Mouse (Mus musculus) thymus, adult 2 months (tissue): ENCODE data around the gene Drosha. TPM values are rescaled to one million over a fixed set of nuclear protein-coding genes. Genes with fewer than 3 reads are reported as not detected.
A peak's percentile ranks its signal among the peaks of the same experiment; 100 is the strongest.

Source experiments
- DNase-seq: peaks from one replicate; pipeline ENCODE4 v3.0.0; 2021
- H3K27ac ChIP-seq: fragments of 200-500 bp; 2 replicates; pipeline ENCODE4 v1.5.1; 2012; ENCODE audit warnings: low read length, control low read depth; ENCODE audit not compliant: control insufficient read depth, insufficient read depth
- H3K27me3 ChIP-seq: fragments of 200-500 bp; 2 replicates; pipeline ENCODE4 v1.6.1; 2012; ENCODE audit warnings: mild to moderate bottlenecking, low read length, moderate library complexity, mixed read lengths; ENCODE audit not compliant: control insufficient read depth, insufficient read depth
- H3K36me3 ChIP-seq: fragments of 200-500 bp; 2 replicates; pipeline ENCODE4 v1.6.1; 2012; ENCODE audit warnings: mild to moderate bottlenecking, low read length, moderate library complexity; ENCODE audit not compliant: control insufficient read depth, insufficient read depth
- H3K4me1 ChIP-seq: fragments of 200-500 bp; replicated peaks from 2 replicates; pipeline ENCODE4 v1.6.1; 2012; ENCODE audit warnings: low read length; ENCODE audit not compliant: control insufficient read depth, insufficient read depth
- H3K4me3 ChIP-seq: fragments of 200-500 bp; 2 replicates; pipeline ENCODE4 v1.5.1; 2012; ENCODE audit warnings: mild to moderate bottlenecking, low read length, control low read depth, moderate library complexity; ENCODE audit not compliant: control insufficient read depth, insufficient read depth
- CTCF ChIP-seq: fragments of 200-500 bp; IDR thresholded peaks from 2 replicates; pipeline ENCODE4 v1.5.1; 2012; ENCODE audit warnings: mild to moderate bottlenecking, control low read depth, low read length, moderate library complexity, borderline replicate concordance; ENCODE audit not compliant: control insufficient read depth, poor library complexity, insufficient read depth; ENCODE audit errors: extremely low read depth
- POLR2A ChIP-seq: fragments of 200-500 bp; IDR thresholded peaks from 2 replicates; pipeline ENCODE4 v1.6.1; 2012; ENCODE audit warnings: mild to moderate bottlenecking, low read length, control low read depth, moderate library complexity; ENCODE audit not compliant: control insufficient read depth, poor library complexity, insufficient read depth; ENCODE audit errors: extremely low read depth
- WGBS: fragments of 180-500 bp; shearing (Covaris S2); methylation state at CpG from one replicate; pipeline ENCODE4 v1.1.7; 2018; 5-methylcytosine and 5-hydroxymethylcytosine counted together
- polyA plus RNA-seq: library from polyadenylated mRNA; depleted of rRNA; stranded (reverse); fragments of >200 nt; gene quantifications from 2 replicates; pipeline ENCODE4 v1.2.3, GENCODE M21; 2012

Drosha gene
- polyA plus RNA-seq, 1 experiment = 19.5 TPM

DNA sequence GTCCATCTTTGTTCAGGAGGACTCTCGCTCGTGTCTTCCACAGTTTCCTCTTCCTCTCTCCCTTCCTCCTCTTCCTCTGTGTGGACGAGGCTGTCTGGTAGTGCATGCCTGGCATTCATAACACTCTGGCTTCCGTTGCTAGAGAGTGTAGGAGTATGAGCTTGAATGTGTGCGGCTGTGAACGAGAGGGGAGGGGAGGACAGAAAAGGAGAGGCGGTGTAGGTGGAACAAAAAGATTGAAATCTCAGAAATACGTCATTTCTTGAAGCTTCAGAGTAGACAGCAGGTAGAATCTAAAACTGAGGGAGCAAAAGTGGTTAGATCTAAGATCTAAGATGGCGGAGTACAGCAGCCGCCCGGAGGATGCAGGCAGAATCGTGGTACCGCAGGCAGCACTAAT is 70.8 kb downstream of the Drosha start:
- H3K4me1 ChIP-seq = no peaks in the 10 kb centered on the region
- TF ChIP-seq CTCF (no peak), POLR2A (no peak)
- H3K27ac ChIP-seq = peak overlapping the region; percentile 47; the same call in 1 of the 2 replicates
- no peak for DNase-seq
- peaks cover 4% of the 10 kb centered on the region; the same call in 1 of the 2 replicates for H3K36me3 ChIP-seq
- 87% methylated on average over 13 of the region's 13 CpGs for WGBS
- H3K4me3 ChIP-seq = no peak overlapping the region
- no peaks in the 10 kb centered on the region for H3K27me3 ChIP-seq

DNA sequence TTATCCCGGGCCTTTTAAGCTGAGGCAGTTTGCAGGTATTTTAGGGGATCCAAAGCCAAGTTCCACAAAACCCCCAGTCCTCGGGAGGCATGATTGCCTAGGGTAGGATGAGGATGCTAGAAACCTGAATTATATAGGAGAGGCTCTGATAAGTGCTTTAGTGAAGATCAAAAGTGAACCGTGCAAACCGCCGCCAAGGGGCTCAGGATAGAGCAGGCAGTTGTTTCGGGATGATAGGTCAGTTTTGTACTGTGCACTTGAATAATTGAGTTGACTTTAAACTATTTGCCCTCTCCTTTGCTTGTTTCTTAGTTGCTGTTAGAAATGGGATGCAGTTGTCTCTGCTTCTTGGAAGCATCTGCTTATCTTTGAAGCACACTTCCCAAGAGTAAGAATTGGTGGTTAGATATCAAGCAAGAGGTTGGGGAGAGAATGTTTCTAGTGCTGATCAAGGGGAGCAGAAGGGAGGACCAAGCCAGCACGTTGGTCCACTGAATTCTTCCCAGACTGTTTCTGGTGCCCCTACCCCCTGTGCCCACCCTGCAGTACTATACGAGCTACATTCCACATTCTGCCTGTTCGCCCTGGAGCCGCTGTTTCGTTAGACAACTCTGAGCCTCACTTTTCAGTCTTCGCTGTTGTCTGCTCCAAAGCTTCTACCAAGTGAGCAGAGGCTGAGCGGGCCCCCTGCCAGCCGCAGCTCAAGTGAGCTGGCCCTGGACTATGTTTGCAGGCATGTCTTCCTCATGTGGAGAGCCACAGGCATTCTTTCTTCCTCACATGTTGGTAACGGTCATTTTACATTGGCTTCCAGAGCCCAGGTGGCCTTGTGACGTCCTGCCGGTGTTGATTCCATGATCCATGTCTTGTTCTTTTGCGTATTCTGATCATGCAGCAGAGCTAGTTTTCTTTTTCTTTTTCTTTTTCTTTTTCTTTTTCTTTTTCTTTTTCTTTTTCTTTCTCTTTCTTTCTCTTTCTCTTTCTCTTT is 71.7 kb downstream of the Drosha start:
- Histone ChIP-seq H3K4me3 (no peak overlapping the region), H3K27me3 (no peaks in the 10 kb centered on the region), H3K36me3 (no peaks in the 10 kb centered on the region; the same call in 1 of the 2 replicates), H3K4me1 (no peaks in the 10 kb centered on the region), H3K27ac (peak overlapping the region; percentile 47; the same call in 1 of the 2 replicates)
- TF ChIP-seq POLR2A (no peak), CTCF (no peak)
- no peak for DNase-seq
- 96% methylated on average over 18 of the region's 18 CpGs for WGBS

DNA sequence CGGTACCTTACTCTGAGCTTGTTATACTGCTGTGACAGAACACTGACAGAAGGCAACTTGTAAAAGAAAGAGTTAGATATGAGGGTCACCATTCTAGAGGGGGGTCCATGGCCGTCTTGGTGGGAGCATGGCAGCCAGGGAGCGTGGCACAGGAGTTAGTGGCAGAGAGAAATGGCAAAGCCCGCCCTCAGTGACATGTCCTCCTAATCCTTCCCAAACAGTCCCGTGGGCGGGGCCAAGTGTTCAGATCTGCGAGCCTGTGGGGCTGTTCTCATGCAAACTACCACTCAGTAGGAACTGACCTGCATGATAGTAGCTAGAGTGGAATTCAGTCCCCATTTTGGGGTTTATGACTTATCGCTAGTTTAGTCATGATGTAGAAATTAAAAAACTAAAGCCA is 73.2 kb downstream of the Drosha start:
- Histone ChIP-seq H3K36me3 (peaks cover 3% of the 10 kb centered on the region; the same call in 1 of the 2 replicates), H3K27me3 (no peaks in the 10 kb centered on the region), H3K4me1 (no peaks in the 10 kb centered on the region), H3K27ac (no peak overlapping the region), H3K4me3 (no peak overlapping the region)
- WGBS = 98% methylated on average over 8 of the region's 8 CpGs
- TF ChIP-seq CTCF = no peak
- no peak for TF ChIP-seq POLR2A
- DNase-seq = no peak

DNA sequence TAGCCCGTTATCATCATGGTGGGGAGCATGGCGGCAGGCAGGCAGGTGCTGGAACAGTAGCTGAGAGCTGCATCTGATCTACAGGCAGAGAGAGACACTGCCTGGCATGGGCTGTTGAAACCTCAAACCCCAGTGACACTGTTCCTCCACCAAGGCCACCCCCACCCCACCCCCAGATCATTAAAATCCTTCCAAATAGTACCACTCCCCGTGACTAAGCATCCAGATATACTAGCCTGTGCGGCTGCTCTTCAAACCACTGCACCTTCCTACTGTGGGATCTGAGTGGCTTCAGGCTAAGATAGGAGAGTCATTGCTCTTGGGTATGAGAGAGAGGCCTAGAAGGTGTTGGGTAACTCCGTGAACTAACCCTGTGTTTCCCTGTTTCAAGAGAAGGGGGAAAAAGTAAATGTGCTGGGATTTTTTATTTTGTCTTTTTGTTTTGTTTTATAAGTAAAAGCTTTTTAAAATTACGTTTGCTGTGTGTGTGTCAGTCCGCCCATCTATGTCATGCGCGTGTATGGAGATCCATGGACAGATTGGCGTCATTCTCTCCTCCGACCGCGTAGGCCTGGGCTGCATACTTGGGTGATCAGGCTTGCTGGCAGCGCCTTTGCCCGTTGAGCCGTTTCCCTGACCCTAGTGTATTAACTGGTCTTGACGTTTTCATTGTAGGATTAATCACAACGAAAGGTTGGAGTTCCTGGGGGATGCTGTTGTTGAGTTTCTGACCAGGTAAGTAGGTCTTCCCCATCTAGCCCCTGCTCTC is 76.0 kb downstream of the Drosha start:
- no peak for DNase-seq
- 96% methylated on average over 18 of the region's 18 CpGs for WGBS
- Histone ChIP-seq H3K36me3 (peaks cover 5% of the 10 kb centered on the region), H3K27me3 (no peaks in the 10 kb centered on the region), H3K27ac (no peak overlapping the region), H3K4me3 (no peak overlapping the region), H3K4me1 (no peaks in the 10 kb centered on the region)
- TF ChIP-seq CTCF = no peak
- TF ChIP-seq POLR2A = no peak

DNA sequence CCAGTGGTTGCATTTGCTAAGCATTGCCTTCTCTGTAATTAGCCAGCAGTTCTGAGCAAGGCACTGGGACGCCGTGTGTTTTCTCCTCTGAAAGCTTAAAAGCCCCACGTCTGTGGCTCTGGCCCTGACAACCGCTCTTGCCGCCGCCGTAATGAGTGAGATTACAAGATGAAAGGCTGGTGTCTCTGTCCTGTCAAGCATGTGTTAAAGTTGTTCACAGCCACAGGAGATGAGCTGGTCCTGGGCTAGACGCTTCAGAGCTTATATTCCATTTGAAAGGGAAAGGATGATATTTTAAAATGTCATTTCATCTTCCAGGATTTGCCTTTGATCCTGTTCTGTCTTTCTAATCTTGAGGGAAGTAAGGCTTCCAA is 76.6 kb downstream of the Drosha start:
- DNase-seq = no peak
- Histone ChIP-seq H3K4me1 (no peaks in the 10 kb centered on the region), H3K27ac (no peak overlapping the region), H3K27me3 (no peaks in the 10 kb centered on the region), H3K4me3 (no peak overlapping the region), H3K36me3 (peaks cover 5% of the 10 kb centered on the region)
- TF ChIP-seq POLR2A = no peak
- TF ChIP-seq CTCF = no peak
- 95% methylated on average over 8 of the region's 8 CpGs for WGBS

DNA sequence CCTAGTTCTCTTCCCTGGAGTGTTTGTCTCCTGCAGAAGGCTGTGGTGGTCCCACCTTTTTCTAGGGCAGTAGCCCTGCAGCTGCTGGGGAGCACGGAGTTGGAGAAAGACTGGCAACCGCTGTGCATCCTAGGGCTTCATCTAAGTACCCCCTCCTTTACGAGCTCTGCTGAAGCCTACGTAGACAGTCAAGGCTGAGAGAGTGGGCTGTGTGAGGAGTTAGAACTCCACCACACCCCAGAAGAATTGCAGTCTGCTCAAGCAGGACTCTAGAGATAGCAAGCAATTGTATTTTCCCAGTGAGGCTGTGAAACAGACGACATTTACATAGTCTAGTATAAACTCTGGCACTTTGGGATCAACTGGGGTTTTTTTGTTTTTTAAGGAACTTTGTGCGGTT is 79.8 kb downstream of the Drosha start:
- Histone ChIP-seq H3K27ac (no peak overlapping the region), H3K27me3 (no peaks in the 10 kb centered on the region), H3K4me1 (no peaks in the 10 kb centered on the region), H3K4me3 (no peak overlapping the region), H3K36me3 (peaks cover 5% of the 10 kb centered on the region)
- no peak for TF ChIP-seq CTCF
- TF ChIP-seq POLR2A = no peak
- DNase-seq = no peak
- WGBS = 97% methylated on average over 6 of the region's 6 CpGs
